Mouse (Mus musculus) MEL-GATA-1-ER (cell line): Measurements from ENCODE around the gene Polr2l.

Experiments
- DNase-seq: peaks from one replicate; pipeline ENCODE4 v3.0.0-alpha.2; 2012; ENCODE audit warnings: low read depth; ENCODE audit errors: extremely low read depth

The Polr2l gene

GRCm38 (mm10) chr7:141432741-141433516 lies 42.0 kb downstream of the Polr2l start:
- DNase-seq = no peak

- DNase-seq = no peak
Observed at GRCm38 (mm10) chr7:141432186-141432611, 42.7 kb downstream of the Polr2l start.

- no peak for DNase-seq
Observed at GRCm38 (mm10) chr7:141431434-141432185, 43.3 kb downstream of the Polr2l start.

DNA sequence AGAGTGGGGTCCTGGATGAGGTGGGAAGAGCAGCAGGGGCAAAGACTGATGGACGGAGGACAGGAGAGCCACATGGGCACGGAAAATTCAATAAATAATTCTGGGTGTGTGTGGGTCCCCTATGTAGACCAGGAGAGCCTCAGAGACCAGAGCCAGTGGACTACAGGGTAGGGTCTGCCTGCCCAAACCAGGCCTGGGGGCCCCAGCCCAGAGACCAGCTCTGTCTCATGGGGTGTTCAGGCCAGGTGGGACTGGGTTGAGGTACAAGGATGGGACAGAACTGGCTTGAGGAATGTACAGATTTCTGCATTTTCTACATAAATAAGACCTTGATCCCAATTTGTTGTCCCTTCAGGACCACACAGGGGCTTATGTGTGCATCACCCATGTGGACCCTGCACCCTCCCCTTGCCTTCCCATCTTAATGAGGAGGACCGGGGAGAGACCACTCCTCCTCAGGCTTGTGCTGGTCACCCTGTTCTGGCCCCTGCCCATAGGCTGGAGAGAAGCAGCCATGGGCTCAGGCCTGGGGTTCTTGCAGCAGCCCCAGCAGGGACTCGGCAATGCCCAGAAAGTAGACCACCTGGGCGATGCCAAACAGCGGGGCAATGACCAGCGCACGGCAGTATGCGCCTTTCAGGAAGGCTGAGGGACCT lies 44.2 kb downstream of the Polr2l start:
- no peak for DNase-seq

DNA sequence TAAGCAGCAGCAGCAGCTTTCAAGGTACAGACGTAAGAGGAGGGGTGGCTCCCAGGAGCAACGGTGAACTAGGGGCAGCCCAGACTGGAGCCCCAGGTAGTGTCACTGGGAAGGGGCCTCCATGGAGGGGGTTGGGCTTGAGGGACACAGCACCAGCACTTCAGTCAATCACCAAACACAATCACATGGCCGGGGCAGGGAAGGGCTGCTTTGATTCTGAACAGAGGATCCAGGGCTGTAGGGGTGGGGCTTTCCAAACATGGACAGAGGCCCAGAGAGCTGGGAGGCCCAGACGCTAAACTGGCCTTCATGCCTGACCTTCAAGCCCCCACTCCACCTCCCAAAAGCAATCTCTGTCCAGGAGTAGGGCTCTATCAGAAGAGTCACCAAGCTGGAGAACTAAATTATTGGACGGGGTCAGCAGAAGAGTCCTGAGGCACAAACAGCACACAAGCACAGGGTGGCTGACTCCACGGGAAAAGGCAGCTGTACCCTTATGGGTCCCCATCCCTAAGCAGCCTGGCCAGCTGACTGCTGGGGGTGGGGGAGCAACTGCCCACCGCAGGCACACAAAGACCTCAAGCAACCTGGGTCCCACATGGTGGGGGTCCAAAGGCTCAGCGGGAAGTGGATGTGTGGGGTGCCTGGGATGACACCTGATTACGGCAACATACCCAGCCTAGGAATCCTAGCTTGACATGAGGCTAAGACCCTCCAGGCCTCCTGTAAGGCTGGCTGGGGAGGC lies 44.9 kb downstream of the Polr2l start:
- no peak for DNase-seq

- no peak for DNase-seq
Observed at GRCm38 (mm10) chr7:141429310-141429709, 45.6 kb downstream of the Polr2l start, which contains the start of gene Cend1. Gene Cend1 (minus strand): TSS chr7:141429491.

DNA sequence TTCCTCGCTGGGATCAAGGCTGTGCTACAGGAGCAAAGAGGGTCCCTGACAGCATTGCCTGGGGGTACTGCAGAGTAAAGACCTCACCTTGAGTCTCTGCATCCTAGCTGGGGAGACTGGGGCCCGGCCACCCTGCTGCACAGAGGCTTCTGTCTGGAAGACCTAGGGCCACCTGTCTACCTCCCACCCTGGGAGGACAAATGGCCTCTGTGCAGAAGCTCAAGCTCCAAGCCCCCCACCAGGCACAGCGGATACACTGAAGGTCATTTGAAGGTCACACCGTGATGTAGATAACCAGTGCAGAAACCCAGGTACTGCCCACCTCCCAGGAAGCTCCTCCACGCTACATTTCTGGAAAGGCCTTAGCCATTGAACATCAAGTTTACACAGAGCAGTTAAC lies 46.2 kb downstream of the Polr2l start:
- no peak for DNase-seq

GRCm38 (mm10) chr7:141426948-141427730 lies 47.8 kb downstream of the Polr2l start:
- no peak for DNase-seq

- DNase-seq = no peak
Observed at GRCm38 (mm10) chr7:141423811-141424210, 51.1 kb downstream of the Polr2l start.
